Mouse (Mus musculus) intestine, postnatal 0 days (tissue): ENCODE results near the gene Hnrnpa3. TPM values are rescaled to one million over a fixed set of nuclear protein-coding genes. Genes with fewer than 3 reads are reported as not detected.
A peak's percentile ranks its signal among the peaks of the same experiment; 100 is the strongest.

ENCODE experiments used
- ATAC-seq: fragments of 200-750 bp; cut with Nextera tagmentation; 2 replicates; pipeline ENCODE4 v1.8.0; 2017; ENCODE audit warnings: mild to moderate bottlenecking, moderate TSS enrichment, moderate library complexity
- H3K27ac ChIP-seq: fragments of 300-500 bp; sonication (generic); 2 replicates; pipeline ENCODE4 v1.5.1; 2014; ENCODE audit warnings: mild to moderate bottlenecking, low read depth, low read length, moderate library complexity
- H3K27me3 ChIP-seq: fragments of 300-500 bp; sonication (generic); replicated peaks from 2 replicates; pipeline ENCODE4 v1.6.1; 2014; ENCODE audit warnings: low read length, mixed read lengths; ENCODE audit not compliant: control insufficient read depth, insufficient read depth
- H3K36me3 ChIP-seq: fragments of 300-500 bp; sonication (generic); 2 replicates; pipeline ENCODE4 v1.6.1; 2014; ENCODE audit warnings: mild to moderate bottlenecking, moderate library complexity; ENCODE audit not compliant: control insufficient read depth, insufficient read depth
- H3K4me1 ChIP-seq: fragments of 300-500 bp; sonication (generic); replicated peaks from 2 replicates; pipeline ENCODE4 v1.6.1; 2014; ENCODE audit warnings: antibody characterized with exemption, low read length, mixed read lengths; ENCODE audit not compliant: control insufficient read depth, insufficient read depth
- H3K4me2 ChIP-seq: fragments of 300-500 bp; sonication (generic); replicated peaks from 2 replicates; pipeline ENCODE4 v1.6.1; 2014; ENCODE audit warnings: low read depth, mild to moderate bottlenecking, moderate library complexity
- H3K4me3 ChIP-seq: fragments of 300-500 bp; sonication (generic); 2 replicates; pipeline ENCODE4 v1.5.1; 2014; ENCODE audit warnings: low read depth, low read length
- H3K9ac ChIP-seq: fragments of 300-500 bp; sonication (generic); 2 replicates; pipeline ENCODE4 v1.6.1; 2014; ENCODE audit warnings: mild to moderate bottlenecking, low read depth, low read length
- H3K9me3 ChIP-seq: fragments of 300-500 bp; sonication (generic); 2 replicates; pipeline ENCODE4 v1.6.1; 2016; ENCODE audit warnings: mixed run types; ENCODE audit not compliant: control insufficient read depth
- CTCF ChIP-seq: sonication (generic); IDR thresholded peaks from 2 replicates; pipeline ENCODE4 v1.5.1; 2016; ENCODE audit warnings: low read depth, mild to moderate bottlenecking, control low read depth, antibody characterized with exemption, moderate library complexity
- WGBS: fragments of 180-500 bp; shearing (Covaris S2); extraction: QIAGEN DNeasy Blood & Tissue Kit; methylation state at CpG from one replicate; pipeline ENCODE4 v1.1.7; 2014; 5-methylcytosine and 5-hydroxymethylcytosine counted together
- polyA plus RNA-seq: library from polyadenylated mRNA; unstranded; fragments of >200 nt; fragmentation: Nextera tagmentation; extraction: Ambion mirVana; gene quantifications from 2 replicates; pipeline ENCODE4 v1.2.1, GENCODE M21; 2015

The Hnrnpa3 gene
- polyA plus RNA-seq, 1 experiment from 2014 or later: 149 TPM

DNA sequence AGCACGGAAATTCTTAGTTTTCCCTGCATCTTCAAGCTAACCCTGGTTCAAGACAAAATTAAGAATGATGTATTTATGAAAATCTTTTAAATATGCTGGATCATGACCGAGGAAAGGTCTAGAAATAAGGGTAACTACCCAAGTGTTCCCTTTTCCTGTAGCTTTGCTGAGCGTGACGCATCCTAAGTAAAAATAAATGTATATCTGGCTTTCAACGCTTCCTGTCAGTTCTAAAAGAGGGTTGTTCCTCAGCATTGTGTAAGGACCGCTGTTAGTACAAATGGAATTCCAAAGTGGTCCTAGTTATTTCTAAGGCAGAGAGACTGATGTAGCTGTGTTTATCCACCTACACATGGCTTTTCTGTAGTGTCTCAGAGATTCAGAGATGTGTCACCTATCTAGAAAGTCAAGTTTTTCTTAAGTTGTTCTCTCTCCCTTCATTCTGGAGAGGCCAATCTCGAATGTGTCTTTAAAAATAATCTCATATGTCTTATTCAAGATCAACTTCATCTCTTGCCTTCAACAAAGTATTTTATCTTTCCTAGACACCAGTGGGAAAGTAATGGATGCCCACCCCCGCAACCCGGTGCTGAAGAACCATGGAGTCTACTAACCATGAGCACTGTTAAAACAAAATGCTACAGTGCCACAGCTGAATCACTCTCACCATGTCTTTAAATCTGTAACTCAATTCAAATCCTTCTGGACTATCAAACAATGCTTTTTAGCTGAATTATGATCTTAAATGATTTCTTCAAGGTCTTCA is 42.9 kb downstream of the Hnrnpa3 start:
- H3K27ac ChIP-seq: peak overlapping the region; percentile 100
- no peaks in the 10 kb centered on the region for H3K27me3 ChIP-seq
- H3K4me3 ChIP-seq: peak overlapping the region; percentile 98
- no peak for ATAC-seq
- peak overlapping the region; percentile 100 for H3K9ac ChIP-seq
- H3K4me1 ChIP-seq: peaks cover 13% of the 10 kb centered on the region
- H3K36me3 ChIP-seq: no peaks in the 10 kb centered on the region
- H3K4me2 ChIP-seq: peak overlapping the region; percentile 79
- 25% methylated on average over 9 of the region's 9 CpGs for WGBS
- no peaks in the 10 kb centered on the region for H3K9me3 ChIP-seq
- TF ChIP-seq CTCF: no peak

DNA sequence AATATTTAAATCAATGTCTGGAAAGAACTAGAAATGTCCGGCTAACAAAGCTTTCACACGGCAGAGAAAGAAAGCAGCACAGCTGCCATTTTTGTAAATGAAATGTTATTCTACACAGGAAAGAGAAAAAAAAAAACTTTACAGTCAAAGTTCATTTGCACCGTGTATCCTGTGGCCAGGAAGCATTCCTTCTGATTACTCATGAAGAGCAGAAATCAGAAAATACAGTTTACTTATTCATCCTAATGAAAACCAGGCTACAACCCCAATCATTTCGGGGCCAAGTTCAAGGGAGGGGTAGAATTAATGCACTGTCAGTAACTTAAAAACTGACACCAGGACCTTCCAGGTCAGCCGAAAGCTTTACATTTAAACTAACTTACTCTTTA is 43.5 kb downstream of the Hnrnpa3 start:
- TF ChIP-seq CTCF: no peak
- 3% methylated on average over 5 of the region's 5 CpGs for WGBS
- peak overlapping the region; percentile 100 for H3K9ac ChIP-seq
- no peaks in the 10 kb centered on the region for H3K9me3 ChIP-seq
- H3K4me3 ChIP-seq: peak overlapping the region; percentile 98
- H3K4me2 ChIP-seq: peak overlapping the region; percentile 79
- H3K4me1 ChIP-seq: peaks cover 13% of the 10 kb centered on the region
- H3K36me3 ChIP-seq: no peaks in the 10 kb centered on the region
- H3K27me3 ChIP-seq: no peaks in the 10 kb centered on the region
- no peak for ATAC-seq
- H3K27ac ChIP-seq: peak overlapping the region; percentile 100

- TF ChIP-seq CTCF: no peak
- 0% methylated on average over 57 of the region's 62 CpGs for WGBS
- no peaks in the 10 kb centered on the region for H3K36me3 ChIP-seq
Measured at GRCm38 (mm10) chr2:75703375-75704181, 44.5 kb downstream of the Hnrnpa3 start.

GRCm38 (mm10) chr2:75704234-75705161 is 45.4 kb downstream of the Hnrnpa3 start, which contains the start of gene Nfe2l2:
Gene Nfe2l2, minus strand, starts transcription at chr2:75704641.
- H3K27ac ChIP-seq: peak within 1 kb of the TSS; percentile 100
- no peaks in the 10 kb centered on the region for H3K9me3 ChIP-seq
- peak; percentile 67 for TF ChIP-seq CTCF
- H3K4me3 ChIP-seq: peak within 1 kb of the TSS; percentile 98
- H3K36me3 ChIP-seq: peaks cover 4% of the 10 kb centered on the region; the same call in 1 of the 2 replicates
- ATAC-seq: peak; percentile 87
- no peaks in the 10 kb centered on the region for H3K27me3 ChIP-seq
- H3K4me1 ChIP-seq: peaks cover 5% of the 10 kb centered on the region; the same call in 1 of the 2 replicates
- peak within 1 kb of the TSS; percentile 79 for H3K4me2 ChIP-seq
- WGBS: under 1% methylated on average over 57 of the region's 58 CpGs
- H3K9ac ChIP-seq: peak within 1 kb of the TSS; percentile 100

More at GRCm38 (mm10) chr2:75703375-75704181, 44.5 kb downstream of the Hnrnpa3 start:
- H3K4me2 ChIP-seq: peak overlapping the region; percentile 79
- peaks cover 11% of the 10 kb centered on the region for H3K4me1 ChIP-seq
- ATAC-seq: peak; percentile 63
- H3K4me3 ChIP-seq: peak overlapping the region; percentile 98
- H3K27ac ChIP-seq: peak overlapping the region; percentile 100
- no peaks in the 10 kb centered on the region for H3K9me3 ChIP-seq
- H3K27me3 ChIP-seq: no peaks in the 10 kb centered on the region
- peak overlapping the region; percentile 100 for H3K9ac ChIP-seq

GRCm38 (mm10) chr2:75705162-75705752 is 46.2 kb downstream of the Hnrnpa3 start:
- ATAC-seq: no peak
- 10% methylated on average over 19 of the region's 19 CpGs for WGBS

More at GRCm38 (mm10) chr2:75705162-75705752, 46.2 kb downstream of the Hnrnpa3 start:
- peaks cover 5% of the 10 kb centered on the region; the same call in 1 of the 2 replicates for H3K36me3 ChIP-seq
- peak overlapping the region; percentile 79 for H3K4me2 ChIP-seq
- peak overlapping the region; percentile 100 for H3K9ac ChIP-seq
- H3K9me3 ChIP-seq: no peaks in the 10 kb centered on the region
- H3K4me3 ChIP-seq: peak overlapping the region; percentile 98
- no peaks in the 10 kb centered on the region for H3K27me3 ChIP-seq
- peaks cover 4% of the 10 kb centered on the region; the same call in 1 of the 2 replicates for H3K4me1 ChIP-seq
- TF ChIP-seq CTCF: no peak
- peak overlapping the region; percentile 100 for H3K27ac ChIP-seq
